ENCODE assay signal across 15 mouse cellular contexts in genomic region chr11:103294066-103294465, GRCm38 (mm10). TPM values are rescaled to one million over a fixed set of nuclear protein-coding genes. Genes with fewer than 3 reads are reported as not detected.
DNase-seq lines count a peak whose midpoint lies in the region; ATAC-seq lines count a peak whose summit lies in the region.
"Had no signal": no experiment of that assay in that cellular context is flagged by ENCODE, and none has a peak within 500 bp of the region (broad histone marks: within the 10 kb centered on the region; RNA-seq: fewer than 3 reads in every experiment).

No protein-coding gene starts in this region.

- DNase-seq in embryonic facial prominence, embryonic 14.5 days (ENCODE audit: low spot score): peak; percentile 79
- no peak for DNase-seq in embryonic facial prominence, embryonic 10.5 days (ENCODE audit: low spot score)
- DNase-seq in neural tube, embryonic 10.5 days (ENCODE audit: extremely low spot score, low spot score): peak; percentile 61
- peak; percentile 33 for DNase-seq in heart, postnatal 4 days
- DNase-seq in skeletal muscle tissue, adult 2 months (ENCODE audit: low read depth, low spot score): peak; percentile 64
- DNase-seq in spleen, adult 18-20 months: no peak
- DNase-seq: cerebellum, adult 18-20 months; kidney, postnatal 25 days had no signal

- no peaks in the 10 kb centered on the region for H3K27me3 ChIP-seq in embryonic facial prominence, embryonic 14.5 days (replicated peaks; ENCODE audit: control insufficient read depth, insufficient read depth, low read length)
- H3K27me3 ChIP-seq in embryonic facial prominence, embryonic 10.5 days (replicated peaks; ENCODE audit: low read depth, poor library complexity, severe bottlenecking): no peaks in the 10 kb centered on the region; the same call in 1 of the 2 replicates
- H3K27me3 ChIP-seq in neural tube, embryonic 15.5 days (replicated peaks): no peaks in the 10 kb centered on the region

- H3K36me3 ChIP-seq in embryonic facial prominence, embryonic 14.5 days (ENCODE audit: control insufficient read depth, insufficient read depth, low read length): no peaks in the 10 kb centered on the region
- no peaks in the 10 kb centered on the region for H3K36me3 ChIP-seq in embryonic facial prominence, embryonic 10.5 days (replicated peaks)
- no peaks in the 10 kb centered on the region for H3K36me3 ChIP-seq in neural tube, embryonic 15.5 days
- H3K36me3 ChIP-seq: liver, embryonic 12.5 days had no signal

- no peak overlapping the region for H3K4me3 ChIP-seq in embryonic facial prominence, embryonic 14.5 days (ENCODE audit: low read depth, low read length)
- no peak overlapping the region for H3K4me3 ChIP-seq in embryonic facial prominence, embryonic 10.5 days
- H3K4me3 ChIP-seq in neural tube, embryonic 15.5 days (replicated peaks): no peak overlapping the region
- H3K4me3 ChIP-seq: liver, embryonic 12.5 days; megakaryocyte, embryonic 14.5 days had no signal

- no peak for ATAC-seq in embryonic facial prominence, embryonic 14.5 days (ENCODE audit: low read depth)
- ATAC-seq in neural tube, embryonic 15.5 days (ENCODE audit: low FRiP score): no peak
- ATAC-seq in inflammation-experienced regulatory T-cells, adult 6 months: no peak
- ATAC-seq: intestine, postnatal 0 days; liver, embryonic 12.5 days; lung, postnatal 0 days had no signal

- no peaks in the 10 kb centered on the region for H3K9me3 ChIP-seq in embryonic facial prominence, embryonic 14.5 days (ENCODE audit: control insufficient read depth, low read length)
- H3K9me3 ChIP-seq in embryonic facial prominence, embryonic 10.5 days: no peaks in the 10 kb centered on the region
- no peaks in the 10 kb centered on the region for H3K9me3 ChIP-seq in neural tube, embryonic 15.5 days (replicated peaks)
- H3K9me3 ChIP-seq: liver, embryonic 12.5 days; megakaryocyte, embryonic 14.5 days had no signal

- H3K9ac ChIP-seq in embryonic facial prominence, embryonic 14.5 days (ENCODE audit: low read depth, low read length): no peak overlapping the region
- H3K9ac ChIP-seq in neural tube, embryonic 15.5 days (replicated peaks): no peak overlapping the region
- H3K9ac ChIP-seq: hindbrain, embryonic 14.5 days; liver, embryonic 12.5 days had no signal

- no peak overlapping the region for H3K4me2 ChIP-seq in embryonic facial prominence, embryonic 14.5 days (ENCODE audit: low read depth, low read length)
- no peak overlapping the region for H3K4me2 ChIP-seq in neural tube, embryonic 15.5 days
- H3K4me2 ChIP-seq: hindbrain, embryonic 14.5 days; liver, embryonic 12.5 days had no signal

- 53% methylated on average over 6 of the region's 6 CpGs for WGBS in embryonic facial prominence, embryonic 14.5 days
- WGBS in embryonic facial prominence, embryonic 10.5 days: 79% methylated on average over 6 of the region's 6 CpGs
- 88% methylated on average over 6 of the region's 6 CpGs for WGBS in neural tube, embryonic 15.5 days

- H3K27ac ChIP-seq in embryonic facial prominence, embryonic 14.5 days (replicated peaks; ENCODE audit: low read depth, low read length): peak overlapping the region; percentile 19; the same call in 1 of the 2 replicates
- H3K27ac ChIP-seq in embryonic facial prominence, embryonic 10.5 days (replicated peaks): no peak overlapping the region
- no peak overlapping the region for H3K27ac ChIP-seq in neural tube, embryonic 15.5 days (replicated peaks)
- H3K27ac ChIP-seq: hindbrain, embryonic 14.5 days; liver, embryonic 12.5 days had no signal

- H3K4me1 ChIP-seq in embryonic facial prominence, embryonic 14.5 days (ENCODE audit: control insufficient read depth, insufficient read depth, low read length): peaks cover 21% of the 10 kb centered on the region
- peaks cover 17% of the 10 kb centered on the region for H3K4me1 ChIP-seq in embryonic facial prominence, embryonic 10.5 days
- H3K4me1 ChIP-seq in neural tube, embryonic 15.5 days: peaks cover 7% of the 10 kb centered on the region

RNA-seq across cellular contexts. Expression of gene Map3k14, which starts 26.8 kb away (rescaled TPM):
- polyA plus RNA-seq in embryonic facial prominence, embryonic 14.5 days (2014; fragmentation: Nextera tagmentation; extraction: Ambion mirVana): 4.6 and 5.1 TPM in 2 replicates
- 3.1 and 3.2 TPM in 2 replicates for polyA plus RNA-seq in embryonic facial prominence, embryonic 10.5 days (2016; fragmentation: Nextera tagmentation; extraction: Ambion mirVana)
- 3.8 and 5.7 TPM in 2 replicates for polyA plus RNA-seq in neural tube, embryonic 15.5 days (2015; fragmentation: Nextera tagmentation; extraction: Ambion mirVana)
- 1 to 10 TPM; 2.7 to 3.4 TPM for total RNA-seq in heart, postnatal 4 days (2021)
- polyA plus RNA-seq in inflammation-experienced regulatory T-cells, adult 6 months (2017; shearing (Covaris generic)): 10 to 100 TPM; 19.9 to 41.4 (median 31.4) TPM

Comparison
In these comparisons a context has a peak if more than half of its experiments do, and no peak if none do; other contexts are left out.
1. DNase-seq: peak in embryonic facial prominence, embryonic 14.5 days (single experiment), neural tube, embryonic 10.5 days (single experiment), heart, postnatal 4 days (single experiment) and skeletal muscle tissue, adult 2 months (single experiment); none in embryonic facial prominence, embryonic 10.5 days (single experiment) and spleen, adult 18-20 months (0 of 2).